Mouse (Mus musculus): ENCODE data around the gene Tmsb15b2. TPM values are rescaled to one million over a fixed set of nuclear protein-coding genes. Genes with fewer than 3 reads are reported as not detected.

Gene Tmsb15b2
- 58.8 TPM for polyA plus RNA-seq (2017; shearing (Covaris generic))

GRCm38 (mm10) chrX:136975397-136975796 lies at the start of gene Tmsb15b2:
Gene Tmsb15b2, minus strand, starts transcription at chrX:136975497.

GRCm38 (mm10) chrX:136992978-136993547 lies 17.8 kb upstream of the Tmsb15b2 start, which contains the start of gene Zcchc18:
Gene Zcchc18, plus strand, starts transcription at chrX:136993155.

DNA sequence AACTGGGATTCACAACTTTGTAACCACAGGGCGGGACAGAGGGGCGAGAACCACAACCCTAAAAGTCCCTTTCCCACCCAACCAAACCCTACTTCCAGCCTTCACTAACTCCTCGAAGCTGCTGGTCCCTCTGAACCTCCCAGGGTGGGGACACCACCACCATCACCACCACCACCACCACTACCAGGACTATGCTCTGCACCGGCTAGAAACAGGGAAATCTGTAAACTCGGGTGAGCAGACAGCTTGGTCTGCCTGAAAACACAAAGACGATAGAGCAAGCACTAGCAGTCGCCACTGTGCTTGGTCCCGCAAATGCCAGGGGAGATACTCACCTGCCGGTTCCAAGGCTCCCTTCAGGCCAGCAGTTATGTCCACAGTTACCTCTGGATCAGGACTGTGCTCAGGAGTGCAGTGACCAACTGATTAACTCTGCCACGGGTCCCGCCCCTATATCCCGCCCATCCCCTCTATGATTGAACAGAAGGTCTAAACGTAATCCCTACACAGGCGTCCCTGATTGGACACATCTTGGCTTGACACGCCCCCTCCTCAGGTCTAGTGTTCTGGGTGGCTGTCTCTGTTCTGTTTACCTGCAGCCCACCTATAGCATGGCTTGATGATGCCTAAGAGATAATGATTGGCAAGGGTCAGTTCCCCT lies 1.3 kb upstream of the Tmsb15b2 start, which contains the start of the genes Tmsb15l and Tmsb15b1:
Tmsb15l (minus strand) TSS at position 446 of the 661 bp plus-strand sequence.
Tmsb15b1 (minus strand) TSS at position 451 of the 661 bp plus-strand sequence.

DNA sequence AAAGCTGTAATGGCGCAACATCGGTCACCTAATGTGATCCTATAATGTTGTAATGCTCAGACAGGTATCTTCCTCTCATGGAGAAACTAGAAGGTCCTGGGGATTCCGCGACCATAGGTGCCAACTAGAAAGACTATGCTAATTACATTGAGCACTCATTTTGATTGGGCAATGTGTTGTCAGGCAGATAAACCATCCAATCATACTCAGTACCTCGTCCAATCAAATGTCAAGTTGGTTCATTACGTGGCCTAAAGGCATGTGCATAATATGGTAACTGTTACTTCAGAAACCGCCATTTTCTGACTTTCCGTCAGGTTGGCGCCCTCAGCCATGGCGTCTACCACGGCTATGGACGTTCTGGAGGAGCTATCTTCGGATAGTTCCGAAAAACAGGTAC lies 48.3 kb downstream of the Tmsb15b2 start, which contains the start of gene H2bfm:
H2bfm (plus strand) TSS at position 295 of the 400 bp plus-strand sequence.

Other genes starting within 250 kb of the Tmsb15b2 start
- 99.9 TPM for gene Morf4l2, start 231.8 kb downstream of the Tmsb15b2 start, polyA plus RNA-seq (2017; shearing (Covaris generic))
- not detected for gene Glra4, start 195.4 kb downstream of the Tmsb15b2 start, polyA plus RNA-seq (2017; shearing (Covaris generic))
- 3.1 TPM for gene Plp1, start 152.8 kb downstream of the Tmsb15b2 start, polyA plus RNA-seq (2017; shearing (Covaris generic))
- gene Rab9b, start 106.7 kb downstream of the Tmsb15b2 start, polyA plus RNA-seq (2017; shearing (Covaris generic)), result not detected
- not detected for gene H2bfm, start 48.2 kb downstream of the Tmsb15b2 start, polyA plus RNA-seq (2017; shearing (Covaris generic))
- 2.9 TPM for gene Tmsb15l, start 1.4 kb upstream of the Tmsb15b2 start, polyA plus RNA-seq (2017; shearing (Covaris generic))
- gene Tmsb15b1, start 1.4 kb upstream of the Tmsb15b2 start, polyA plus RNA-seq (2017; shearing (Covaris generic)), result 29.9 TPM
- 46.4 TPM for gene Zcchc18, start 17.7 kb upstream of the Tmsb15b2 start, polyA plus RNA-seq (2017; shearing (Covaris generic))
- 16.2 TPM for gene Slc25a53, start 62.8 kb upstream of the Tmsb15b2 start, polyA plus RNA-seq (2017; shearing (Covaris generic))
- 3.1 TPM for gene Fam199x, start 74.1 kb upstream of the Tmsb15b2 start, polyA plus RNA-seq (2017; shearing (Covaris generic))
- not detected for gene Esx1, start 146.6 kb upstream of the Tmsb15b2 start, polyA plus RNA-seq (2017; shearing (Covaris generic))